Mouse (Mus musculus) liver, embryonic 14.5 days (tissue): ENCODE data around the gene Pnpla8.

Experiments
- CTCF ChIP-seq: IDR thresholded peaks from 2 replicates; pipeline ENCODE4 v1.5.1; 2016; ENCODE audit warnings: antibody characterized with exemption, low read depth, control low read depth
- EP300 ChIP-seq: IDR thresholded peaks from 2 replicates; pipeline ENCODE4 v1.6.1; 2016; ENCODE audit warnings: antibody characterized with exemption, low read depth

GRCm38 (mm10) chr12:44176331-44177037 is 44.7 kb upstream of the Pnpla8 start:
- no peak for TF ChIP-seq EP300
- TF ChIP-seq CTCF: no peak
